In genomic region chr7:29288942-29289638, GRCm38 (mm10) we compare ENCODE assay signal across 8 mouse cellular contexts. TPM values are rescaled to one million over a fixed set of nuclear protein-coding genes. Genes with fewer than 3 reads are reported as not detected.
A peak's percentile ranks its signal among the peaks of the same experiment; 100 is the strongest.
DNase-seq lines count a peak whose midpoint lies in the region; ATAC-seq and TF ChIP-seq lines count a peak whose summit lies in the region.

Ppp1r14a (plus strand) TSS chr7:29289308.

- peaks cover 43% of the 10 kb centered on the region for H3K4me1 ChIP-seq in embryonic facial prominence, embryonic 12.5 days
- peaks cover 49% of the 10 kb centered on the region for H3K4me1 ChIP-seq in heart, embryonic 10.5 days
- peaks cover 26% of the 10 kb centered on the region for H3K4me1 ChIP-seq in kidney, postnatal 0 days (replicated peaks; ENCODE audit: insufficient read depth, low read length)
- peaks cover 22% of the 10 kb centered on the region for H3K4me1 ChIP-seq in liver, postnatal 0 days (ENCODE audit: insufficient read depth)
- H3K4me1 ChIP-seq in neural tube, embryonic 13.5 days (replicated peaks), result peaks cover 53% of the 10 kb centered on the region

- under 1% methylated on average over 57 of the region's 59 CpGs for WGBS in embryonic facial prominence, embryonic 12.5 days
- WGBS in heart, embryonic 10.5 days, result under 1% methylated on average over 59 of the region's 59 CpGs
- WGBS in kidney, postnatal 0 days, result 1% methylated on average over 56 of the region's 59 CpGs
- WGBS in liver, postnatal 0 days (ENCODE audit: insufficient replicate concordance), result 2% methylated on average over 56 of the region's 59 CpGs
- WGBS in neural tube, embryonic 13.5 days, result under 1% methylated on average over 45 of the region's 59 CpGs

- peak; percentile 81 for TF ChIP-seq CTCF in kidney, postnatal 0 days (IDR thresholded peaks at IDR 0.05; ENCODE audit: low read depth)
- peak; percentile 79 for TF ChIP-seq CTCF in liver, postnatal 0 days (IDR thresholded peaks at IDR 0.05; ENCODE audit: low read depth)

- H3K27me3 ChIP-seq in embryonic facial prominence, embryonic 12.5 days, result peaks cover 2% of the 10 kb centered on the region; the same call in 1 of the 2 replicates
- peaks cover 71% of the 10 kb centered on the region for H3K27me3 ChIP-seq in heart, embryonic 10.5 days (ENCODE audit: insufficient read depth, poor library complexity, severe bottlenecking)
- no peaks in the 10 kb centered on the region for H3K27me3 ChIP-seq in kidney, postnatal 0 days (ENCODE audit: insufficient read depth, low read length)
- 0 out of 2 replicates have a peak, but pooled peaks cover 7% of the 10 kb centered on the region for H3K27me3 ChIP-seq in liver, postnatal 0 days (ENCODE audit: insufficient read depth, low read length)
- H3K27me3 ChIP-seq in neural tube, embryonic 13.5 days, result peaks cover 17% of the 10 kb centered on the region; the same call in 1 of the 2 replicates

- H3K4me2 ChIP-seq in embryonic facial prominence, embryonic 12.5 days (replicated peaks), result peak within 1 kb of the TSS; percentile 89
- peak within 1 kb of the TSS; percentile 88 for H3K4me2 ChIP-seq in kidney, postnatal 0 days (ENCODE audit: low read length)
- H3K4me2 ChIP-seq in liver, postnatal 0 days (ENCODE audit: low read depth, low read length), result peak within 1 kb of the TSS; percentile 89
- peak within 1 kb of the TSS; percentile 79 for H3K4me2 ChIP-seq in neural tube, embryonic 13.5 days

- H3K9ac ChIP-seq in embryonic facial prominence, embryonic 12.5 days, result peak within 1 kb of the TSS; percentile 47
- peak within 1 kb of the TSS; percentile 66 for H3K9ac ChIP-seq in kidney, postnatal 0 days (ENCODE audit: low read depth, low read length)
- peak within 1 kb of the TSS; percentile 37 for H3K9ac ChIP-seq in liver, postnatal 0 days (replicated peaks)
- peak within 1 kb of the TSS; percentile 74 for H3K9ac ChIP-seq in neural tube, embryonic 13.5 days

- no peaks in the 10 kb centered on the region for H3K36me3 ChIP-seq in embryonic facial prominence, embryonic 12.5 days
- no peaks in the 10 kb centered on the region for H3K36me3 ChIP-seq in heart, embryonic 10.5 days
- no peaks in the 10 kb centered on the region for H3K36me3 ChIP-seq in kidney, postnatal 0 days (ENCODE audit: insufficient read depth, low read length)
- no peaks in the 10 kb centered on the region for H3K36me3 ChIP-seq in liver, postnatal 0 days (replicated peaks; ENCODE audit: insufficient read depth, low read length)
- no peaks in the 10 kb centered on the region for H3K36me3 ChIP-seq in neural tube, embryonic 13.5 days

- DNase-seq in A20 (ENCODE audit: low read depth, low spot score), result peak; percentile 84
- peak; percentile 64 to 72 for DNase-seq in adrenal gland, adult 18-20 months (ENCODE audit: low spot score in 2 of 2)
- no peak for DNase-seq in heart, embryonic 10.5 days (ENCODE audit: low spot score)
- peak; percentile 79 for DNase-seq in kidney, postnatal 0 days (ENCODE audit: low spot score)
- peak; percentile 80 for DNase-seq in liver, postnatal 0 days
- peak; percentile 89 for DNase-seq in thymus, postnatal 14 days

- no peak for ATAC-seq in embryonic facial prominence, embryonic 12.5 days (ENCODE audit: insufficient number of reproducible peaks, insufficient read depth, low FRiP score, low TSS enrichment)
- ATAC-seq in kidney, postnatal 0 days (replicated peaks; ENCODE audit: low FRiP score, low read depth), result peak; percentile 40
- ATAC-seq in liver, postnatal 0 days, result peak; percentile 55; the same call in 1 of the 2 replicates
- ATAC-seq in neural tube, embryonic 13.5 days (ENCODE audit: low read depth), result peak; percentile 21; the same call in 1 of the 2 replicates

- H3K27ac ChIP-seq in embryonic facial prominence, embryonic 12.5 days, result peak within 1 kb of the TSS; percentile 38; the same call in 1 of the 2 replicates
- peak within 1 kb of the TSS; percentile 83 for H3K27ac ChIP-seq in heart, embryonic 10.5 days
- H3K27ac ChIP-seq in kidney, postnatal 0 days, result peak within 1 kb of the TSS; percentile 75
- peak within 1 kb of the TSS; percentile 24; the same call in 1 of the 2 replicates for H3K27ac ChIP-seq in liver, postnatal 0 days (ENCODE audit: low read depth)
- peak within 1 kb of the TSS; percentile 84 for H3K27ac ChIP-seq in neural tube, embryonic 13.5 days (replicated peaks)

- peak within 1 kb of the TSS; percentile 58 for H3K4me3 ChIP-seq in embryonic facial prominence, embryonic 12.5 days
- peak within 1 kb of the TSS; percentile 66 for H3K4me3 ChIP-seq in heart, embryonic 10.5 days
- peak within 1 kb of the TSS; percentile 48 for H3K4me3 ChIP-seq in kidney, postnatal 0 days (replicated peaks; ENCODE audit: low read depth, low read length)
- H3K4me3 ChIP-seq in liver, postnatal 0 days (ENCODE audit: low read depth, low read length), result peak within 1 kb of the TSS; percentile 53
- peak within 1 kb of the TSS; percentile 48 for H3K4me3 ChIP-seq in neural tube, embryonic 13.5 days

- no peaks in the 10 kb centered on the region for H3K9me3 ChIP-seq in embryonic facial prominence, embryonic 12.5 days
- no peaks in the 10 kb centered on the region for H3K9me3 ChIP-seq in heart, embryonic 10.5 days
- no peaks in the 10 kb centered on the region for H3K9me3 ChIP-seq in kidney, postnatal 0 days (replicated peaks; ENCODE audit: low read length)
- H3K9me3 ChIP-seq in liver, postnatal 0 days (ENCODE audit: low read length), result no peaks in the 10 kb centered on the region
- no peaks in the 10 kb centered on the region for H3K9me3 ChIP-seq in neural tube, embryonic 13.5 days

- TF ChIP-seq EP300 in liver, postnatal 0 days (IDR thresholded peaks at IDR 0.05; ENCODE audit: low read depth), result no peak

RNA-seq across cellular contexts. Expression of gene Ppp1r14a, which starts in this region (rescaled TPM):
- total RNA-seq in adrenal gland, adult 18-20 months (2021), result 1 to 10 TPM; 4.8 TPM
- 17.1 and 19.6 TPM in 2 replicates for polyA plus RNA-seq in embryonic facial prominence, embryonic 12.5 days (2016; fragmentation: Nextera tagmentation; extraction: Ambion mirVana)
- polyA plus RNA-seq in heart, embryonic 10.5 days (2016; fragmentation: Nextera tagmentation; extraction: Ambion mirVana), result 6.4 and 13.8 TPM in 2 replicates
- 21.6 and 25.0 TPM in 2 replicates for polyA plus RNA-seq in kidney, postnatal 0 days (2015; fragmentation: Nextera tagmentation; extraction: Ambion mirVana)
- 5.5 and 5.8 TPM in 2 replicates for polyA plus RNA-seq in liver, postnatal 0 days (2015; fragmentation: Nextera tagmentation; extraction: Ambion mirVana)
- polyA plus RNA-seq in neural tube, embryonic 13.5 days (2015; fragmentation: Nextera tagmentation; extraction: Ambion mirVana), result 24.8 and 28.4 TPM in 2 replicates

Comparison
In these comparisons a context has a peak if more than half of its experiments do, and no peak if none do; other contexts are left out.
1. H3K27ac ChIP-seq: peak in every context shown above with its lines; median percentile 84 in neural tube, embryonic 13.5 days; 83 in heart, embryonic 10.5 days; 75 in kidney, postnatal 0 days; 38 in embryonic facial prominence, embryonic 12.5 days; 24 in liver, postnatal 0 days.